Mouse (Mus musculus): ENCODE data around the gene Rad51b. TPM values are rescaled to one million over a fixed set of nuclear protein-coding genes. Genes with fewer than 3 reads are reported as not detected.

The Rad51b gene
- polyA plus RNA-seq, 1 experiment from 2014 or later, result 8.9 TPM

GRCm38 (mm10) chr12:79807938-79808401, 510.9 kb downstream of the Rad51b start:
- H3K27ac ChIP-seq (ENCODE audit: low read length), result no peak overlapping the region
- H3K27me3 ChIP-seq (ENCODE audit: insufficient read depth, low read length), result no peaks in the 10 kb centered on the region
- no peak overlapping the region for H3K9ac ChIP-seq (replicated peaks; ENCODE audit: low read length)
- H3K36me3 ChIP-seq (ENCODE audit: insufficient read depth, low read length), result no peaks in the 10 kb centered on the region
- WGBS, result 85% methylated on average over 8 of the region's 8 CpGs
- H3K4me3 ChIP-seq (ENCODE audit: low read length), result no peak overlapping the region
- no peak for ATAC-seq (ENCODE audit: low FRiP score, low TSS enrichment)
- peaks cover 47% of the 10 kb centered on the region for H3K4me1 ChIP-seq (ENCODE audit: insufficient read depth, low read length)
- no peak overlapping the region for H3K4me2 ChIP-seq (replicated peaks; ENCODE audit: low read depth, low read length)
- no peaks in the 10 kb centered on the region for H3K9me3 ChIP-seq (ENCODE audit: low read length)

- no peak overlapping the region for H3K4me2 ChIP-seq (replicated peaks; ENCODE audit: low read depth, low read length)
- no peaks in the 10 kb centered on the region for H3K36me3 ChIP-seq (ENCODE audit: insufficient read depth, low read length)
- H3K4me1 ChIP-seq (ENCODE audit: insufficient read depth, low read length), result peaks cover 55% of the 10 kb centered on the region
- H3K27ac ChIP-seq (ENCODE audit: low read length), result peak overlapping the region; percentile 23
- H3K27me3 ChIP-seq (ENCODE audit: insufficient read depth, low read length), result no peaks in the 10 kb centered on the region
- 73% methylated on average over 18 of the region's 18 CpGs for WGBS
- no peak overlapping the region for H3K9ac ChIP-seq (replicated peaks; ENCODE audit: low read length)
- no peak for ATAC-seq (ENCODE audit: low FRiP score, low TSS enrichment)
- no peaks in the 10 kb centered on the region for H3K9me3 ChIP-seq (ENCODE audit: low read length)
- no peak overlapping the region for H3K4me3 ChIP-seq (ENCODE audit: low read length)
Measured at GRCm38 (mm10) chr12:79808426-79809398, 511.6 kb downstream of the Rad51b start.

- no peaks in the 10 kb centered on the region for H3K27me3 ChIP-seq (ENCODE audit: insufficient read depth, low read length)
- no peak overlapping the region for H3K4me3 ChIP-seq (ENCODE audit: low read length)
- H3K4me2 ChIP-seq (replicated peaks; ENCODE audit: low read depth, low read length), result no peak overlapping the region
- H3K4me1 ChIP-seq (ENCODE audit: insufficient read depth, low read length), result peaks cover 59% of the 10 kb centered on the region
- H3K36me3 ChIP-seq (ENCODE audit: insufficient read depth, low read length), result no peaks in the 10 kb centered on the region
- WGBS, result 81% methylated on average over 5 of the region's 5 CpGs
- H3K9me3 ChIP-seq (ENCODE audit: low read length), result no peaks in the 10 kb centered on the region
- ATAC-seq (ENCODE audit: low FRiP score, low TSS enrichment), result no peak
- H3K27ac ChIP-seq (ENCODE audit: low read length), result no peak overlapping the region
- H3K9ac ChIP-seq (replicated peaks; ENCODE audit: low read length), result no peak overlapping the region
Measured at GRCm38 (mm10) chr12:79809518-79809917, 512.4 kb downstream of the Rad51b start.

- Histone ChIP-seq H3K9ac (replicated peaks; ENCODE audit: low read length) (no peak overlapping the region), H3K4me1 (ENCODE audit: insufficient read depth, low read length) (peaks cover 44% of the 10 kb centered on the region), H3K9me3 (ENCODE audit: low read length) (no peaks in the 10 kb centered on the region), H3K4me2 (replicated peaks; ENCODE audit: low read depth, low read length) (no peak overlapping the region), H3K36me3 (ENCODE audit: insufficient read depth, low read length) (no peaks in the 10 kb centered on the region), H3K4me3 (ENCODE audit: low read length) (no peak overlapping the region), H3K27me3 (ENCODE audit: insufficient read depth, low read length) (no peaks in the 10 kb centered on the region), H3K27ac (ENCODE audit: low read length) (no peak overlapping the region)
- ATAC-seq (ENCODE audit: low FRiP score, low TSS enrichment), result no peak
- 79% methylated on average over 8 of the region's 8 CpGs for whole genome bisulfite sequencing
Measured at GRCm38 (mm10) chr12:79812422-79812821, 515.3 kb downstream of the Rad51b start.

GRCm38 (mm10) chr12:79812838-79813563, 515.9 kb downstream of the Rad51b start:
- Histone ChIP-seq H3K4me2 (replicated peaks; ENCODE audit: low read depth, low read length) (no peak overlapping the region), H3K9ac (replicated peaks; ENCODE audit: low read length) (no peak overlapping the region), H3K27ac (ENCODE audit: low read length) (no peak overlapping the region), H3K4me3 (ENCODE audit: low read length) (no peak overlapping the region), H3K4me1 (ENCODE audit: insufficient read depth, low read length) (peaks cover 42% of the 10 kb centered on the region), H3K36me3 (ENCODE audit: insufficient read depth, low read length) (no peaks in the 10 kb centered on the region), H3K27me3 (ENCODE audit: insufficient read depth, low read length) (no peaks in the 10 kb centered on the region), H3K9me3 (ENCODE audit: low read length) (no peaks in the 10 kb centered on the region)
- 63% methylated on average over 18 of the region's 18 CpGs for WGBS
- no peak for ATAC-seq (ENCODE audit: low FRiP score, low TSS enrichment)

GRCm38 (mm10) chr12:79813566-79814305, 516.7 kb downstream of the Rad51b start:
- no peak overlapping the region for H3K27ac ChIP-seq (ENCODE audit: low read length)
- H3K9ac ChIP-seq (replicated peaks; ENCODE audit: low read length), result 0 out of 2 replicates have a peak overlapping the region, but pooled peaks have one; percentile 13
- H3K27me3 ChIP-seq (ENCODE audit: insufficient read depth, low read length), result no peaks in the 10 kb centered on the region
- no peaks in the 10 kb centered on the region for H3K9me3 ChIP-seq (ENCODE audit: low read length)
- no peak overlapping the region for H3K4me3 ChIP-seq (ENCODE audit: low read length)
- WGBS, result 41% methylated on average over 8 of the region's 8 CpGs
- no peak for ATAC-seq (ENCODE audit: low FRiP score, low TSS enrichment)
- peaks cover 42% of the 10 kb centered on the region for H3K4me1 ChIP-seq (ENCODE audit: insufficient read depth, low read length)
- no peaks in the 10 kb centered on the region for H3K36me3 ChIP-seq (ENCODE audit: insufficient read depth, low read length)
- H3K4me2 ChIP-seq (replicated peaks; ENCODE audit: low read depth, low read length), result no peak overlapping the region

GRCm38 (mm10) chr12:79814312-79815091, 517.4 kb downstream of the Rad51b start:
- no peak for ATAC-seq (ENCODE audit: low FRiP score, low TSS enrichment)
- 52% methylated on average over 20 of the region's 20 CpGs for WGBS
- no peak overlapping the region for H3K4me3 ChIP-seq (ENCODE audit: low read length)
- H3K4me1 ChIP-seq (ENCODE audit: insufficient read depth, low read length), result peaks cover 39% of the 10 kb centered on the region
- H3K9ac ChIP-seq (replicated peaks; ENCODE audit: low read length), result no peak overlapping the region
- H3K4me2 ChIP-seq (replicated peaks; ENCODE audit: low read depth, low read length), result no peak overlapping the region
- no peak overlapping the region for H3K27ac ChIP-seq (ENCODE audit: low read length)
- no peaks in the 10 kb centered on the region for H3K27me3 ChIP-seq (ENCODE audit: insufficient read depth, low read length)
- H3K9me3 ChIP-seq (ENCODE audit: low read length), result no peaks in the 10 kb centered on the region
- H3K36me3 ChIP-seq (ENCODE audit: insufficient read depth, low read length), result no peaks in the 10 kb centered on the region

- Histone ChIP-seq H3K4me1 (ENCODE audit: insufficient read depth, low read length) (peaks cover 27% of the 10 kb centered on the region), H3K27me3 (ENCODE audit: insufficient read depth, low read length) (no peaks in the 10 kb centered on the region), H3K9me3 (ENCODE audit: low read length) (no peaks in the 10 kb centered on the region), H3K27ac (ENCODE audit: low read length) (no peak overlapping the region), H3K4me2 (replicated peaks; ENCODE audit: low read depth, low read length) (no peak overlapping the region), H3K4me3 (ENCODE audit: low read length) (no peak overlapping the region), H3K36me3 (ENCODE audit: insufficient read depth, low read length) (no peaks in the 10 kb centered on the region), H3K9ac (replicated peaks; ENCODE audit: low read length) (no peak overlapping the region)
- WGBS, result 28% methylated on average over 4 of the region's 4 CpGs
- ATAC-seq (ENCODE audit: low FRiP score, low TSS enrichment), result no peak
Measured at GRCm38 (mm10) chr12:79816241-79816640, 519.2 kb downstream of the Rad51b start.
